Mouse (Mus musculus) heart, embryonic 16.5 days (tissue): ENCODE data around the gene Mafb. TPM values are rescaled to one million over a fixed set of nuclear protein-coding genes. Genes with fewer than 3 reads are reported as not detected.

ENCODE experiments used
- ATAC-seq: fragments of 200-750 bp; cut with Nextera tagmentation; replicated peaks from 2 replicates; pipeline ENCODE4 v1.8.0; 2017; ENCODE audit warnings: moderate number of reproducible peaks; ENCODE audit not compliant: insufficient read depth, low FRiP score; ENCODE audit errors: extremely low read depth
- H3K27ac ChIP-seq: fragments of 300-500 bp; sonication (generic); 2 replicates; pipeline ENCODE4 v1.5.1; 2014; ENCODE audit warnings: mild to moderate bottlenecking, low read length, control low read depth, moderate library complexity
- H3K27me3 ChIP-seq: fragments of 300-500 bp; sonication (generic); 2 replicates; pipeline ENCODE4 v1.6.1; 2014; ENCODE audit warnings: low read length, mixed read lengths; ENCODE audit not compliant: control insufficient read depth, insufficient read depth
- H3K36me3 ChIP-seq: fragments of 300-500 bp; sonication (generic); 2 replicates; pipeline ENCODE4 v1.6.1; 2014; ENCODE audit not compliant: control insufficient read depth, insufficient read depth
- H3K4me1 ChIP-seq: fragments of 300-500 bp; sonication (generic); 2 replicates; pipeline ENCODE4 v1.6.1; 2014; ENCODE audit warnings: low read length, mixed read lengths; ENCODE audit not compliant: control insufficient read depth, insufficient read depth
- H3K4me2 ChIP-seq: fragments of 300-500 bp; sonication (generic); 2 replicates; pipeline ENCODE4 v1.6.1; 2014; ENCODE audit warnings: low read depth, mild to moderate bottlenecking, control low read depth, low read length
- H3K4me3 ChIP-seq: fragments of 300-500 bp; sonication (generic); 2 replicates; pipeline ENCODE4 v1.5.1; 2014; ENCODE audit warnings: mild to moderate bottlenecking, control low read depth, low read length
- H3K9ac ChIP-seq: fragments of 300-500 bp; sonication (generic); 2 replicates; pipeline ENCODE4 v1.6.1; 2014; ENCODE audit warnings: low read length, control low read depth
- H3K9me3 ChIP-seq: fragments of 300-500 bp; sonication (generic); replicated peaks from 2 replicates; pipeline ENCODE4 v1.6.1; 2016; ENCODE audit warnings: low read length; ENCODE audit not compliant: control insufficient read depth
- WGBS: fragments of 180-500 bp; shearing (Covaris S2); extraction: QIAGEN DNeasy Blood & Tissue Kit; methylation state at CpG from one replicate; pipeline ENCODE4 v1.1.7; 2014; 5-methylcytosine and 5-hydroxymethylcytosine counted together
- polyA plus RNA-seq: library from polyadenylated mRNA; unstranded; fragments of >200 nt; fragmentation: Nextera tagmentation; extraction: Ambion mirVana; gene quantifications from 2 replicates; pipeline ENCODE4 v1.2.1, GENCODE M21; 2015

The Mafb gene
- polyA plus RNA-seq, 1 experiment from 2014 or later: 8.2 TPM

GRCm38 (mm10) chr2:160325105-160325644, 41.7 kb downstream of the Mafb start:
- ATAC-seq: no peak
- H3K4me1 ChIP-seq: peaks cover 33% of the 10 kb centered on the region

DNA sequence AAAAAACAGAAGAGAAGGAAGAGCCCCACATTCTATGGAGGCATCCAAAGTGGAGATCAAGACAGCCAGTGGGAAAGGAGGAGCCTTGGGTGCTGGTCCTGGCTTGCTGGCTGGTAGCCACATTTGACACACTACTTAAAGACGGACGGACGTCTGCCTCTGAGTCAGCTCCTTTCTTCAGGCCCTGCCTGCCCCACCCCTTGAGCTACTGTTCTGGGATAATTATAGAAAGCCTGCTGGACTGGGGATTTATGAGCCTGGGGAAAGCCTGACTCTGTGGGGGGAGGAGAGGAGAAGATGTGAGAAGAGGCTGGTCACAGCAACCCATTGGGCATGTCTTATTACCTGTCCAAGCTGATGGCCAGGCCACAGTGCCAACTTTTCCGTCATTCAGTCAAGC, 45.0 kb downstream of the Mafb start:
- Histone ChIP-seq H3K9ac (no peak overlapping the region), H3K4me2 (peak overlapping the region; percentile 33), H3K4me3 (no peak overlapping the region), H3K4me1 (peaks cover 18% of the 10 kb centered on the region), H3K36me3 (no peaks in the 10 kb centered on the region), H3K9me3 (no peaks in the 10 kb centered on the region), H3K27me3 (0 out of 2 replicates have a peak, but pooled peaks cover 3% of the 10 kb centered on the region), H3K27ac (no peak overlapping the region)
- 20% methylated on average over 4 of the region's 4 CpGs for WGBS
- ATAC-seq: no peak

More at GRCm38 (mm10) chr2:160325105-160325644, 41.7 kb downstream of the Mafb start:
- Histone ChIP-seq H3K36me3 (no peaks in the 10 kb centered on the region), H3K27me3 (no peaks in the 10 kb centered on the region), H3K9me3 (no peaks in the 10 kb centered on the region), H3K4me3 (no peak overlapping the region), H3K9ac (no peak overlapping the region), H3K4me2 (no peak overlapping the region), H3K27ac (no peak overlapping the region)
- WGBS: 68% methylated on average over 6 of the region's 6 CpGs

DNA sequence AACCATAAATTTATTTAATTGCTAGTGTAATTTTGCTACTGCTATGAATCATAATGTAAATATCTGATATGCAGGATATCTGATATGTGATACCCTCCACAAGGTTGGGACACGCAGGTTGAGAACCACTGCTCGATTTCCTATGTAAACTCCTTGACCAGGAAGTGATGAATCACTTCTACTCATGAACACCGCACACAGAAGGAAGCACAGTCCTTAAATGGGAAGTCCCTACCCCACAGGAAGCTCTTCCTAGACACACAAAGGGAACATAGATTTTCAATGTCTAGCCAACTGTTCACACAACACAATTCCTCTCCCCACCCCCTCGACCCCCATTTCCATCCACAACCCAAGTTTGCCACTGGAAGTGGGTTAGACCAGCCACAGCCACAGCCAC, 48.6 kb downstream of the Mafb start:
- H3K4me3 ChIP-seq: no peak overlapping the region
- no peak overlapping the region for H3K27ac ChIP-seq
- 0 out of 2 replicates have a peak, but pooled peaks cover 3% of the 10 kb centered on the region for H3K27me3 ChIP-seq
- H3K4me2 ChIP-seq: no peak overlapping the region
- H3K9ac ChIP-seq: no peak overlapping the region
- peaks cover 14% of the 10 kb centered on the region for H3K4me1 ChIP-seq
- no peak for ATAC-seq
- no peaks in the 10 kb centered on the region for H3K9me3 ChIP-seq
- no peaks in the 10 kb centered on the region for H3K36me3 ChIP-seq
- WGBS: 54% methylated on average over 4 of the region's 4 CpGs

Other genes starting within 250 kb of the Mafb start
- 12.0 and 12.7 TPM in 2 replicates for gene Gm826, start 32.9 kb downstream of the Mafb start, polyA plus RNA-seq